Mouse (Mus musculus) embryonic fibroblast, embryonic 13.5 days (primary cell): ENCODE data around the gene Rita1.

Source experiments
- CTCF ChIP-seq: IDR thresholded peaks from 2 replicates; pipeline ENCODE4 v1.5.1; 2011; ENCODE audit warnings: mild to moderate bottlenecking, control low read depth, low read length, moderate library complexity, borderline replicate concordance; ENCODE audit not compliant: insufficient read depth
- POLR2A ChIP-seq: IDR thresholded peaks from 2 replicates; pipeline ENCODE4 v1.6.1; 2011; ENCODE audit warnings: low read depth, mild to moderate bottlenecking, control low read depth, low read length, moderate library complexity

DNA sequence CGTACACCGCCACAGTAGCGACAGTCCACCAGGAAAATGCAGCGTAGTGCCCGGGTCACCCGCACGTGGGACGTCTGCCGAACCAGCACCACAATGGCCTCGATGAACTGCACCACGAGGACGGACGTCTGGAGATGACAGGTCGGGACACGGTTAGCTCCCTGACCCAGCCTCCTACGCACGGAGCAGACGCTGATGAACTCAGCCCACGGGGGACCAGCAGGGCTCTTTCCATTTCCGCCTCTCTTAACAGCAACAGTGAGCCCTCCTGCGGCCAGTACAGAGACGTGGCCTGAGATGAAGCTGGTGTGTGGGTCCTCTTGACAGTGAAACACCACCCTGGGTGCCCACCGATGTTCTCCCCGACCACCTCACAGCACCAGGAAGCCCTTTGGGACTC lies 56.5 kb downstream of the Rita1 start:
- TF ChIP-seq POLR2A (no peak), CTCF (no peak)
